Mouse (Mus musculus) lung, postnatal 0 days (tissue): ENCODE results near the gene Sirt3.

Experiments
- CTCF ChIP-seq: IDR thresholded peaks from 2 replicates; pipeline ENCODE4 v1.5.1; 2016; ENCODE audit warnings: antibody characterized with exemption, mild to moderate bottlenecking
- EP300 ChIP-seq: IDR thresholded peaks from 2 replicates; pipeline ENCODE4 v1.6.1; 2016; ENCODE audit warnings: antibody characterized with exemption, mild to moderate bottlenecking, control low read depth

DNA sequence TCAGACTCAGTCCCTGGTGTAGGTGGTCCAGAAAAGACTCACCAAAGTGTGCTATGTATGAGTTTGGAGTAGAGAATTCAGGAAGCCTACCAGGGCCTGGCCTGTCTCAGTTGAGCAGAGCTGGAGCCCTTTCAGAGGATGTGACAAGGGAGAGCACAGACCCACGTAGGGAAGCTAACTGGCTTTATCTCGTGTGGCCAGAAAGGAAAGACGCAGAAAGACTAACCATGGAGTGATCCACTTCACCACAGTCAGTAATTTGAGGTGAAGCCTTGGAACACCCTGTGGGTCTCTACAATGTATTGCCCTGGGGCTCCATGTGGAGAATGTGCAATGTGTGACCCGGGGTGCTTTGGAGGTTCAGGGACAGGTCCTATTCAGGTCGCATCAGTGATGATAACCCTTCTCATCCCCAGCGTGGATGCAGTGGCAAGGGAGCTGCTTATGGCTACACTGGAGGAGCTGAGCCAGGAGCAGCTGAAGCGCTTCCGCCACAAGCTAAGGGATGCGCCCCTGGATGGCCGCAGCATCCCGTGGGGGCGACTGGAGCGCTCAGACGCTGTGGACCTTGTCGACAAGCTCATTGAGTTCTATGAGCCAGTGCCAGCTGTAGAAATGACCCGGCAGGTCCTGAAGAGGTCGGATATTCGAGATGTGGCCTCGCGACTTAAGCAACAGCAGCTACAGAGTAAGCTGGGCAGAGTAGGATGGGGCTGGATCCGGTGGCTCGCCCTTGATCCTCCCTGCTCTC, 39.3 kb upstream of the Sirt3 start:
- TF ChIP-seq CTCF (no peak), EP300 (no peak)
